Mouse (Mus musculus) left cerebral cortex, postnatal 4 days (tissue): Measurements from ENCODE around the gene Gm340. TPM values are rescaled to one million over a fixed set of nuclear protein-coding genes. Genes with fewer than 3 reads are reported as not detected.
A peak's percentile ranks its signal among the peaks of the same experiment; 100 is the strongest.

ENCODE experiments used
- DNase-seq: peaks from one replicate; pipeline ENCODE4 v3.0.0-alpha.2; 2022
- intact Hi-C: fragments of 180-260 bp; cut with DNase I; formaldehyde crosslinking; loops from one replicate; pipeline ENCODE4 v1.15.1; 2025
- microRNA-seq: library from miRNA; unstranded; fragments of <30 nt; microRNA quantifications from one replicate; pipeline ENCODE4 v1.2.0, GENCODE M21; 2022
- total RNA-seq, 2 experiments: library from RNA; stranded (reverse); gene quantifications; 2 replicates each; pipeline ENCODE4 v1.2.3; 2021

Gene Gm340
- total RNA-seq, 2 experiments from 2014 or later, result 14.1 to 15.9 TPM

- intact Hi-C loops, result no loop called here
- no peak for DNase-seq
Measured at GRCm38 (mm10) chr19:41613325-41614087, 31.3 kb downstream of the Gm340 start.

DNA sequence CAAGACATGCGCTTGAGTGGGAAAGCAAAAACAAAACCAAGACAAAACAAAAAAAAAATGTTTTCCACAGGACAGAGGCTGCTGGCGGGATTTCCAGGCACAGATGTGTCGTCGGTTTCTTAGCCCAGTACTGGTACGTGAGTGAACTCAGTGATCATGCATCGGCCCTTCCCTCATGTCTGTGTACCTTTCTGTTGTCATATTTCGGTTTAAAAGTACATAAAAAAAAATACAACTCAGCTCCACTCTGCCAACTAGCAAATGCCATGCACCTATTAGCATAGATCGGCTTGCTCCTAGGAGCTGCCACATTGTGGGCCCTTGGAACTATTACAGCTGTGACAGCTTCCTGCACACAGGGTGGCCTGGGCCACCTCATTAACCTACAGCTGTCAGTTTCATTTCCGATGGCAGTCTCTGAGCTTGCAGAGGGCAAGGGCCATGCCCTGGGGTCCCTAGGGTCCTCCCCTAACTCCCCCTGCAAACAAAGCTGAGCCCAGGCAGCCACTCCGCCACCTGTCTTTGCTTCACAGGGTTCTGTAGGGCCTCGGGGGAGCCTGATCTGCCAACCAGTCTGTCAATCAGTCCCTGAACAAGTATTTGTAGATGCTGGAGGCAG is 33.5 kb downstream of the Gm340 start:
- intact Hi-C loops, result no loop called here
- peak; percentile 45 for DNase-seq

DNA sequence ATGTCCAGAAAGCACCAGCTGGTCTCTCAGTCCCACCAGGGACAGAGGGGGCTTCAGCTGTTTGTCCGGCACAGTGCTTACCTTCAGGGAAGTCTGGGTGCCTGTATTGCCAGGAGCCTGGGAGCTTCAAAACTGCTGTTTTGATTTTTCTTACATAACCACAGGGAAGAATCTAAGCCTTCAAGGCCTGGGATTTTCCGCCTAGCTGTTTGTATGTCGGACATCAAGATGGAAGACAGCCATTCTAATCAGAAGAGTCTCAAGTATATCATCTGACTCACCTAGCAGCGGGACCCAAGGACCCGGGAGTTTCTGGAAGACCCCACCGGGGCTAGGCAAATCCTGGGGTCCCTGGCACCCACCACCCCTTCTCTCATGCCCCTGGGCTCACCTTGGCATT is 34.1 kb downstream of the Gm340 start:
- no peak for DNase-seq
- intact Hi-C loops, result no loop called here

DNA sequence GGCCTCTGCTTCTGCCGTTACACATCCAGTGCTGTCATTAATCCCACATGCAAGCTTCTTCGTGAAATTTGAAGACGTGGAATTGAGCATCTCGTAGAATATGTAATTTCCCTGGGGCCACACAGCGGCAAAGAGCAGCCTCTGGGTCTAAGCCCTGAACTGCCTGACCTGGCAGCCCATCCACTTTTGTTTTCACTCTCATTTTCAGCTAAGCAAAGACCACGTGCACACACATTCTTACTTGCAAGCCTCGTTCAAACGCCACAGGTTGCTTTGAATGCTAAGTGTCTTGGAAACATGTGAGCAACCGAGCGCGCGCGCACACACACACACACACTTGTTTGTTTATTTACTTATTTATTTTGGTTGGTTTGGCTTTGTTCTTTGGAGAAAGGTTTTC is 34.9 kb downstream of the Gm340 start:
- no peak for DNase-seq
- intact Hi-C loops, result no loop called here

- intact Hi-C loops, result no loop called here
- DNase-seq, result peak; percentile 71
Measured at GRCm38 (mm10) chr19:41618153-41618657, 36.0 kb downstream of the Gm340 start.

DNA sequence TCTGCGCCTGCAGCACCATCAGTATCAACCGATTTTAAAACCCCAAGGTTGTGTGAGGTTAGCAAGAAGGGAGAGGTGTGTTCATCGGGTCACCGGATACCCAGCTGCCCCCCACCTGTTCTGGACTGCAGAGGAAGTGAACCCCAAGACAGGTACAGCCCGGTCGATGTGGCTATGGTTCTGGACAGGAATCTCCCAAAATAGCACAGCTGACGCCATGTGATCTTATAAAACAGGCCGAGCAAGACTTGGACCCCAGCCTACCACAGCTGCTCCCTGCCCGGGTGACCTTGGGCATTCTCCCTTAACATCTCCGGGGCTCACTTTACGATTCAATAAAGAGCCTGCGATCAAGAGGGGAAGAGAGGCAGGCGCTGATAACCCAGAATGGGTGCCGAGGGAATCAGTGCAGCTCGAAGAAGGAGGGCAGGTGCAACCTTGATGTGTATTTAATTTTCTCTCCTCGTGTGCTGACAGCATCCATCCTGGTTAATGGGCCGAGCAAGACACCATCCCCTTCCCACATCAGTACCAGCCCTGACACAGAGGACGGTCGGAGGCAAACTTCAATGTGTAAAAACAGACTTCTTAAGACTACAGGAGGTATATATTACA is 36.7 kb downstream of the Gm340 start:
- DNase-seq, result no peak
- intact Hi-C loops, result no loop called here

GRCm38 (mm10) chr19:41620366-41621092 is 38.4 kb downstream of the Gm340 start:
- DNase-seq, result no peak
- intact Hi-C loops, result no loop called here

DNA sequence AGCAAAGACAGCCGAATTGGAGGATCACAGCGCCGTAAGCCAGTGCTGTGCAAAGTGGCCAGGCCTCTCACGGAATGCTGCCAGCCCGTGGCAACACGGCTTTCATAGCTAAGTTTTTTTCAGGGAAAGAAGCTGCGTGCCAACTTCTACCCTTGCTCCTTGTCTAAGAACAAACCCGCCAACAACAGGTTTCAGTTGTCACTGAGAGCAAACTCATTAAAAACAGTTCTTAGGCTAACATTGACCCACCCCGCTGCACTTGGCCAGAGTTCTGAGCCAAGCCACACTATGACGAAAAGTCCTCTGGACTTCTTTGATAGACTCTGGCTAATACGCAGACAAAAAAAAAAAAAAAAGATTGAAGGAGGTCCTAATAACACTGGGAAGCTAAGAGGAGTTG is 46.8 kb downstream of the Gm340 start:
- no peak for DNase-seq
- intact Hi-C loops, result no loop called here

DNA sequence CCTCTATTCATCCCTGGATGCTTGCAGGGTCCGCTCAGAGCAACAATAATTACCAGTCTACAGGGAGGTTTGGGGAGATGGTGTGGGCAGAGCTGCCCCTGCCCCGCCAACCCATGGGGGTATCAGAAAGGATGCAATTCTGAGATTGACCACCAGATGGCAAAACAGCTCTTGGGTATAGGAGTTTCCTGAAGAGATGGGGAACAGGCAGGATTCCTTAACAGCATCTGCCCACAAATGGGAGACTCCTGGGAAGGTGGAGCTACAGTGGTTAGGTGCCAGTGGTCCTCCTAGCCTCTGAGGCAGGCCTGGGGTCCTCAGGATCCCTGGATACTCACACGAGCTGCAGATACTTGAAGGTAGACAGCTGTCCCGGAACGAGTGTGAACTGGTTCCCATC is 47.4 kb downstream of the Gm340 start:
- intact Hi-C loops, result no loop called here
- DNase-seq, result peak; percentile 54

DNA sequence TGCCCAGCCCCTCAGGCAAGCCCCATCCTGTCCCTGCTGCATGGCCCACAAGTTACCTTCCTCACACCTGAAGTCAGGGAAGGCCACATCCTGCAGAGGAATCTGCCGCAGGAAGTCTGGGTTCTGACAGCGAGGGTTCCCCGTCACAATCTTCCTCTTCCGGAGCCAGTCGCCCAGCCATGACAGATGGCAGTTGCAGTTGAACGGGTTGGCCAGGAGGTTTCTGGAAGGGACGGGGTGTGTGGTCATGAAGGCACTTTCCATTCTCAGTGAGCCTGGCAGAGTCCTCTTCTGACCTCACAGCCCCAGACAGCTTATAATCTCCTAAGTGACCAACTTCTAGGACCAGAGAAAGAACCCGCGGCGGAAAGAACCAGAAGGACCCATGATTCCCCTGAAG is 51.9 kb downstream of the Gm340 start:
- intact Hi-C loops, result no loop called here
- DNase-seq, result peak; percentile 38

DNA sequence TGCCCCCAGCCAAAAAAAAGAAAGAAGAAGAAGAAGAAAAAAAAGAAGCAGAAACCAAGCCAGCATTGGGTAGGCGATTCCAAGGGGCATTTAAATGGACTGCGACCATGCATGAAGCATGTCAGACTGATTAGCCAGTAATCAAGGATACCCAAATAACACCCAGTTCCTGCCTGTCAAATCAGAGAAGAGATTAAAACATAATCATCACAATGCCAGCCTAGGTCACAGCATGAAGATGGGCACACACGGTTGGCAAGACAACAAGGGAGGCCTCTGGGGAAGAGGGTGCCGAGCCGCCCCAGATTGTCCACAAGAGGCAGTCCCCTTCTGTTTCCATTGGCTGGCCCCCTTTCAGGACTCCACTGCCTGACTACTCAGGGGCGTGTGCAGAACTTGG is 52.8 kb downstream of the Gm340 start:
- intact Hi-C loops, result no loop called here
- DNase-seq, result peak; percentile 74

Small RNA genes within 50 kb of the gene (microRNA-seq; reads per million reads assigned to microRNA genes)
- not detected for gene Mir8091

Other genes with a start within 250 kb of the Gm340 start
- 1 to 10 TPM; 1.7 to 2.0 TPM for gene Pik3ap1, start 197.3 kb upstream of the Gm340 start, total RNA-seq
- 10 to 100 TPM; 28.7 to 29.6 TPM for gene Lcor, start 99.7 kb upstream of the Gm340 start, total RNA-seq
- gene Slit1, start 161.3 kb downstream of the Gm340 start, total RNA-seq, result 10 to 100 TPM; 56.8 to 70.8 TPM
- gene Arhgap19, start 219.7 kb downstream of the Gm340 start, total RNA-seq, result 1 to 10 TPM; 4.2 to 4.3 TPM
- gene Frat1, start 247.6 kb downstream of the Gm340 start, total RNA-seq, result 10 to 100 TPM; 20.4 to 21.7 TPM